Mouse (Mus musculus) ovary, postnatal 36 days (tissue): Measurements from ENCODE around the gene Adra1b.
A peak's percentile ranks its signal among the peaks of the same experiment; 100 is the strongest.

ENCODE experiments used
- DNase-seq: peaks from one replicate; pipeline ENCODE4 v3.0.0; 2022; ENCODE audit warnings: low spot score, mixed read lengths

The Adra1b gene

DNA sequence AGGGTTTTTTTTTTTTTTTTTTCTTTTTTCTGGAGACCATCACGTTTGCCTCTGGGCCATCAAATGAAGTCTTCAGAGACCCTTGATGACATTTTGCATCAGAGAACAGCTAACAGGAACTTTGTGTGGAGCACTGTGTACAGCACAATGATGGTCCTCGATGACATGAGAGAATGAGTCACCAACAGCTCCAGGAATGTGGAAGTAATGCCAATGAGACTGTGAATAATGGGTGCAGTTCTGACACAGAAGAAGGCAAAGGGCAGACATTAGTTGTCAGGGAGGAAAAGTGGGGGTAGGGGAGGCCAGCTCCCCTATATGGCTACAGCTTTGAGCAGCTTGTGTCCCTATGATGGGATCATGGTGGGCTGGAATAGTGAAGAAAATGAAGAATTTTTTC lies 5.7 kb downstream of the Adra1b start:
- DNase-seq, result no peak

DNA sequence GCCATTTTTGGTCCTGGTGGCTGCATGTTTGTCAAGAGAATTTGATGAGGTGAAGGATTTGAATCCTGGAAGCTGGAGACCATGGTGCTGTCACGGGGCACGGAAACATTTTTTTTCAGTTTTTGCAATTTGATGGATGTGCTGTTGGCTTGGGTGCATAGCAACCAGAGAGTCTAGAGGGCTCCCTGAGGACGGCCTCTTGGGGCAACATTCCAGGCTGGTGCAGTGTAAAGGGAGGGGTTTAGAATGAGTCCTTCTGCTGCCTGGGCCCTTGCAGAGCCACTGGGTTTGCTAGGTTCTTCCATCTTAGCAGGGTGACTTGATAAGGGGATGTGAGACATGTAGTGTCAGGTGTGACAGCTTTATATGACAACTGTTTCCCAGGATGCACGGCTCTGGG lies 8.5 kb downstream of the Adra1b start:
- no peak for DNase-seq

DNA sequence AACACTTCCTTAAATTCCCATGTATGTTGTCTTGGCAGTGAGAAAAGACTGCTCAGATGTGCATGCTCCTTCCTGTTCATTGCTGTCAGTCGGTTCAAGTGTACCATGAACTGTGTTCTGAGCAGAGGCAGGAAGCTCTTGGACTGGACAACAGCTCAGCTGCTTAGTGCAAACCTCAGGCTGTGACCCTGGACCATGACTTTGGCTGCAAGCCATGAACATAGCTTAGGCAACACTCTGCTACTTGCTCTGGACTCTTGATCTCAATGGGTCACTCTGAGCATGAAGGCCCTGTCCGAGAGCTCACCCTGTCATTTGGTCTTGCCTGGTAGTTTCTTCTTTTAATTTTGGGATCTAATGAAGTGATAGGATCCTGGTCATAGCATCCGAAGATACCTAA lies 9.6 kb downstream of the Adra1b start:
- peak; percentile 15 for DNase-seq

DNA sequence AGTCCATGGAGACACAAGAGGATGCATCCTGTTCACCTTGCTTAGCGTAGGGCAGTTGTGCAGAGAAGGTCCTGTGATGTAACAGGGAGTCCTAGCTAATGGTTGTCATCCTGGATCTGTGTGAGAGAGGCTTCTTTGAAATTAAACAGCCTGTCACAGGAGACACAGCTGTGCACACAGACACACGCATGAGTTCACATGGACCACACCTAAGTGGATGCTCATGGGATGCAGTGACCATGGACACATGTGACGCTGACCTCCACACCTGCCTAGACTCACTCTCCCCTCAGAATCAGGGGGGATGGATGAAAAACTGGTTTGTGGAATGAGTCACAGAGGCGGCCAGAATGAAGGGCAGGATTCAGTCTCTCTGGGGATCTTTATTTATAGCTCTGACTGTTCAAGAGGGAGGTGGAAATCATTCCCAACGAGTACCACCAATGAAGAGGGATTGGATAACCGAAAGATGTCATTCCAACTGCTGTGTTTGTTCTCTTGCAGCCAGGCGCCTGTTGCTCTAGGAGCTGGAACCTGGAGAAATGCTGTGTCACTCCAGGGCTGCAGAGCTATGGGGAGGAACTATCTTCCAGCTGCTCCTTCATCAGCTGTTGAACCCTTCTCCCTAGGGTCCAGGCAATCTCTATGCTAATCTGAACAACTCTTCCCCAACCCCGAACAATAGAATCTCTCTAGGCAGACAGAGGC lies 11.6 kb downstream of the Adra1b start:
- no peak for DNase-seq

DNA sequence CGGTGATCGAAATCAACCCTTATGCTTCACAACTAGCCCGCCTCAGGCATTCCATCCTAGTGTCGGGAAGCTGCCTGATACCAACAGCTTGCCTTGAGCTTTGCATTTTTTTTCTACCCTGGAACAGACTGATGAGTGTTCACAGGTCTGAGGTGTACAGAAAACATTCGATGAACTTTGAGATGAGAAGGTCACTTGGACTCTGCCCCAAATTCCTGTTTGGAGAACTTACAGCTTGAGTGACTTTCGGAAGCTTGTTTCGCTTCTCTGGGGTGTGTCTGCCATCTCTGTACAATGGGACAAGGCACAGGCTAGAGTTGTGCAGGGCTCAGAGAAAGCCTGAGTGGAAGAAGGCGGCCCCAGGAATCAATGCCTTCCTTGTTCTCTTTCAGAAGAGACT lies 12.3 kb downstream of the Adra1b start:
- no peak for DNase-seq

DNA sequence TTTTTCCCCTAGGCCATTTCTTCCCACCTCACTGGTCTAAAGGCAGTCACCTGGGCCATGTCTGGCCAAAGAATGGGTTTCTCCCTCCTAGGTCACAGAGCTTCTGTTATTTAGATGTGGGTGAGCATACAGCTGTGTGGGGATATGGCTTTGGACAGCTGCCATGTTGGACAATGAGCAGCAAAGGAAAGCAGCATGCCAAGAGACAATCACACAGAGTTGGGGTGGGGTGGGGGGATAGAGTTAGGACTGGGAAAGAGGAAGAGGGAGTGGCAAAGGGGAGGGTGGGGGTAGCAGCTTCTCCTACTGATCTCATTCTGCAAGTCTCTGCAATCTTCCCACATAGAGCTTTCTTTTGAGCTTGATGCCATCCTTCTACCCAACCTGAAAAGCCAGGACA lies 13.4 kb downstream of the Adra1b start:
- no peak for DNase-seq

DNA sequence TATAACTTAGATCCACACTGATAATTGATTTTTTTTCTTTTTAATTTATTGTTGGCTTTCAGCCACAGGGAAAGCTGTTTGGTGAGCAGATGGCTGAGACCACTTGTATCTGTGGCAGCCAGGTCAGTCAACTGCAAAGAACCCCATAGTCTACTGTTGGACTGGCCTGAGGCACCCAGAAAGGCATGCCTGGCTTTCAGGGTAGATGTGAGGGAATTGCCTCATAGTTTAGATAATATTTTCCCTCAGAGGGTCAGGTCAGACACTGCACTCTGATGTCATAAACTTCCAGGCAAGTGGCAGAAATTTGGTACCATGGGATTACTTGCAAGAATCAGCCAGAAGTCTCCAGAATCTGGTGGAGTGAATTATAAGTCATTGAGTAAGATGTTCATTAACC lies 16.5 kb downstream of the Adra1b start:
- DNase-seq, result no peak

DNA sequence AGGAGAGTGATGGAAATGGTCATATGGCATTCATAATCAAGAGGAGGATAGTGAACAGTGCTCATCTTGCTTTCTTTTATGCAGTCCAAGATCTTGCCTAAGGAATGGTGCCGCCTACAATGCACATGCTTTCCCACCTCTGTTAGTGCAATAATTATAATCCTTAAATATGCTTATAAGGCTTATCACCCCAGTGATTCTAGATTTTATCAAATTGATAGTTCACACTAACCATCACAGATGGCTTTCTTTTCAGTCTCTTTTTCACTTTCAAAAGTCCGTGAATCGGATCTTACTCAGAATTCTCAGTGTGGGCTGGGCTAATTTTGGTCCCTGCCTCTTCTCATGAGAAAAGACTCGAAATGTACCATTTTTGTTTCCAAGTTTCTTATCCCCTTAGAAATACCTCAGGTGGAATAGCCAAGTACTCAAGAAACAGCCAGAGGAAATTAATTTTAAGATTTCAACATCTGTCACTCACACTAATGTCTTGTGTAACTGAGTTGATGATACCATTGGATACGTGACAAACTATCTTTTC lies 17.3 kb downstream of the Adra1b start:
- no peak for DNase-seq

DNA sequence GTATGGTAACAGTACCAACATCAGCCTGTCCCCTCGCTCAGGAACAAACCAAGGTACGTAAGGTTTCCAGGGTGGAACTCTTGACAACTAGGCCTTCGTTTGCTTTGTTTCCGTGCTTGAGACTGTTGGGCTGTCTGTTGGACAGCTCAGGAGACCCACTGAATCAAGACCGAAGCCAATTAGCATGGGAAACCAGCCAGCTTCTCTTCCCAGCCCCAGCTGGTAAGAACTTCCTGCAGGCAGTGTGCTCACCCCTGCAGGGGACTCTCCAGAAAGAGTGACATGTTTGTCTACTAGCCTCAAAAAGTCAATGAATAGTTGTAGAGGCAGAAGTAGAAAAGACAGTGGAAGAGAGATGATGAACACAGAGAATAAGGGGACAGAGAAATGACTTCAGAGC lies 23.8 kb downstream of the Adra1b start:
- DNase-seq, result no peak

DNA sequence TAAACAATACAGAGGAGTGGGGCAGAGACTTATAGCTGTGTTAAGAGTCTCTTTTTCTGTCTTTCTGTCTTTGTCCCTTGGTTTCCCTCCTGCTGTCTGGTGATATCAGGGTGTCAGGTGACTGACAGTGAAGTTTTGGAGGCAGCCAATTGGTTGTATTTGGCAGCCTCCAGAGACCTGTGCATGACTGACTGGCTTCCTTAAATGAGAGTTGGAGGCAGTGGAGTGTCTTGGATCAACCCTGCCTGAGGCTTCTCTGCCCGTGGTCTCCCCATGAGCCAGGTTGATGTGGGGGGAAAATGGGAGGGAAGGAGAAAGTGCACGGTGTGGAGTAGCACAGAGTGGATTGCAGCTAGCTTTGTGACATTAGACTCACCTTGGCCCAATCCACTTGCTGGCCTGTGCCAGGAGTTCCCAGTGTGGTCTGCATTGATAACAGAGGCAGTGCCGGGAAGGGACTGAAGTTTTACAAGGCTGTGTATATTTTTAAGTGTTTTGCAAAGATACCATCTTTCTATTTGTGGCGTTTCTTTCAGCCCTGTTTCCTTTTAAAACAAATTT lies 33.2 kb downstream of the Adra1b start:
- DNase-seq, result no peak

DNA sequence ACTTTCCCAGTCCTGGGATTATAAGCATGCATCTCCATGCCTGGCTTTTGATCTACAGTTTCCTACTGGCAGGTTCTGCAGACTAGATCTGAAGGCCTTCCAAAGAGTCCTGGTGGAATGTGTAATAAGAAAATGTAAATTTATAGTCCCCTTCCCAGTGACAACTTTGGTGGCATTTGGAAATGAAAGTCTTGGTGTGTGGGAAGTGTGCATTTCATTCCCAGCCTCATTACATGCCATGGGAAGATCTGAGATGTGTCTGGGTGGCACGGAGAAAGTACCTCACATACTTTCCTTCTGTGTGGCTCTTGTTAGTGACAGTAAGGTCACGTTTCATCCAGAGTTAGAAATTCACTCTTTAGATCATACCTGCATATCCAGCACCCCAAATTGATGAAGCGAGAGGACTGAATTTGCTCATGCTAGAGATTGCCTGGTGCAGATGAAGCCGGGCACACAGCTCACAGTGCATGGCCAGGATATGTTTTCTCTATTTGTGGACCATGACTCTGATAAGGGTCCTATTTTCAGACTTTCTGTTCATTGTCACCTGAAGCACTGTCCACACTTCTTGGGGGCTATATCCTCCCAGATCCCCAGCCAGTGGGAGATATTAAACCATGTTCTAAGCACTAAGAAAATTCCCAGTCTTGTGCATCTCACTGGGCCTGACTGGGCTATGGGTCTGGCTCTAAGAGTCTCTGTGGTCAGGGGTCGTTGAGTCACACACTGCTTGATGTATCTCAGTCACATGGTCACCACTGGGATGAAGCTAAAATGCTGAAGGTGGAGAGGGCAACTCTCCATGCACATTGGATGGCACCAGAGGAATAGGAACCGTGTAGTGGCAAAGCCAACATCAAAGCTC lies 35.5 kb downstream of the Adra1b start:
- DNase-seq, result no peak

DNA sequence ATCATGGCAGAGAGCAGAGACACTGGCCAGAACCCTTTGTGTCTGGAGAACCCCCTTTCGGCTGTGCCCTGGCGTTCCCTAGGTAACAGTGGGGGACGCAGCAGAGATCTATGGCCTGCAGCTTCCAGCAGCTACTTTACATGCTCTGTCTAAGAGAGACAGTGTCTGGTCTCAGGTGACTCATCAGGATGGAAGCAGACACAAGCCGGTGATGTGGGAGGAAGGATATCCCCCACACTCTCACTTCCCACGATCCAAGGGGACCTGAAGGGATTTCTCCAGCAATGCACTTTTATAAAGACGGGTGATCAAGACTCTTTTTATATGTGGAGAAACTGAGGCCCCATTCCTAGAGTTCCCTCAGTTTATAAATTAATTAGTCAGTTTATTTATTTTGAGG lies 48.0 kb downstream of the Adra1b start:
- no peak for DNase-seq

DNA sequence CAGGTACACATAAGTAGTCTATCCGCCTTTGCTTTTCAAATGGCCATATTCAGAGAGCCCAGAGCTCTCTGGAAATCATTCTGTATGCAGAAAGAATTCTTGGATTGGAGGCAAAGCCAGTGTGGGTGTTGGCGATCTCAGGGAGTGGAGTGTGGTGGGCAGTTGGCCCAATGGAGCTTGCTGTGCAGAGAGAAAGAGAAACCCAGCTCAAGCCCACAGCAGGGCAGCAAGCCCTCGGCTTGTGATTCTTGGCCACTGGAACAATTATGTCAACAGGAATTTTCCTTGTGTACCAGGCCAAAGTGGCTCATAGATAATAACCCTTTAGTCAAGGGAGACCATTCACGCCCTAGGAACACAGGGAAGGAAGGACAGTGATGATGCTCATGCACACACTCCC lies 53.0 kb downstream of the Adra1b start:
- DNase-seq, result no peak

DNA sequence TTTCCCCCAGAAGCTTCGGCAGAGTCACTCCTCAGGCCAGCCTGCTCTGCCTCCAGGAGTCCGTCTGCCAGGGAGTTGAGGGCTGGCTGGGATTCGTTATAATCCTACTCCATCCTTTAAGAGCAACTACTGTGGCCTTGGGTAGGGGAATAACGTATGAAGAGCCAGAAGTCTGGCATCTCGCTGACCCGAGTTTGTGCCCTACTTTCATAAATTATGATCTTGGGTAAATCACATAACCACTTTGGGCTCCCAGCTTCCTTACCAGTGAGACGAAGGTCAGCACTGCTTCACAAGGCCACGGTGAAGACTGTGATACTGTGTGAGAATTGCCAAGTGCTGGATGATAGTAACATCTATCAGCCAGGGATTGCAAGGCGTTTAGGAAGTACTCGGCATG lies 59.4 kb downstream of the Adra1b start:
- DNase-seq, result no peak

DNA sequence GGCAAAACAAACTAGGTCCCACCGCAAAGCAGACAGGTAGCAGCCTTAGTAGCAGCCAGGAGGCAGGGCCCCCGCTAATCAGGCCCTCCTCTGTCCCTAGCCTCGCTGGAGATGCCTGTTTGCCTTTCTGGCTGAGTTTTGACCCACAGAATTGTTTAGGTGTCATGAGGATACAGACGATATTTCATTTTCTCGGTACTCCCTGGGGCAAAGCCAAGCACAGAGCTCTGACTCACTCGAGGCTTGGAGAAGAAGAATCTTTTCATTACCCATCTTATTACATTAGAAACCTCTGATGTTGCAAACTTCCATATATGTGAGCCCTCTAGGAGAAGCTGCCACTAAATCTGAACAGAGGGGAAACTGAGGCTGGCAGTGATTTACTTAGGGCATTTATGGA lies 60.5 kb downstream of the Adra1b start:
- DNase-seq, result no peak

DNA sequence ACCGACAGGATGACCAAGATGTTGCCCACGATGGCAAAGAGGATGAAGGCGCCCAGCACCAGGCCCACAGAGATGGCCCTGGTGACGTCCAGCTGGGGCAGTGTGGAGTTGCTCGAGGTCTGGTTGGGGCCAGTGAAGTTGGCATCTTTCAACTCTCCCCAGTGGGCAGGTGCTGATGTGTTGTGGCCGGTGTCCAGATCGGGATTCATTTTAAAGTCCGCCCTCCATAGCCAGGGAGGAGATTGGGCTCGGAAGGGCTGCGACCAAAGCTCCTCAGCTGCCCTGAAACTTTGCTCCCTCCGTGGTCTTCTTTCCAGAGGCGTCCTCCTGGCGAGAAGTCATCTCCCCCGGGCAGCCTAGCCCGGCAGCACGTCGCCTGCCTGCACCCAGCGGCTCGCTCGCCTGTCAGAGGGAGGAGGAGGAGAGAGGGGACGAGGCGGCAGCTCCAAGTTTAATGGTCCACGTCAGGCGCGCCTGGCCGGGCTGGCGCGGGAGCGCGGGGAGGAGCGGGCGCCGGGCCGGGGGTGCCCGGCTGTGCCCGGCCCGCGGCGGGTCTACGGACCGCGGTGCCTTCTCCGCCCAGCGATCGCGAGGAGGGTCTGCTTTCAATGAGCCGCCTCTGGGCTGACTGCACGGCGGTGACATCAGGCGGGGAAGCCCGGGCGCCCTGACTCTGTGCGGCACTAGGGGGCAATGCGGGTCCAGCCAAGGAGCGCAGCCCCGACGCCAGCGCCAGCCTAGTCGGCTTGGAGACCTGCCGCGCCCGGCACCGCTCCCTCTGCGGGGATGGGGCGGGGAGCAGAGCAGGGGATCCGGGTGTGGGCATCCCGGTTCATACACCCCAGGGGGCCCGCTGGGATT lies 64.9 kb downstream of the Adra1b start:
- DNase-seq, result peak; percentile 82

DNA sequence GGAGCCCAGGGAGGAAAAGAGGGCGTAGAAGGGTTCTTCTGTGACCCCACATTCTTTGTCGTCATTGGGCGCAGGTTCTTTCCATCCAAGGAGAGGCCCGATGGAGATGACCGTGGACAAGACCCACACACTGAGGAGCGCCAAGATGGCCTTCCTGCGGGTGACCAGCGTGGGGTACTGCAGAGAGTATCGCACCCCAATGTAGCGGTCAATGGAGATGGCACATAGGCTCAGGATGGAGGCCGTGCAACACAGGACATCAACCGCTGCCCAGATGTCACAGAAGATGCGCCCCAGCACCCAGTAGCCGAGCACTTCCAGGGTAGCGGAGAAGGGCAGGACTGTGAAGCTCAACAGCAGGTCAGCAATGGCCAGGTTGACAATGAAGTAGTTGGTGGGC lies 65.6 kb downstream of the Adra1b start:
- no peak for DNase-seq

DNA sequence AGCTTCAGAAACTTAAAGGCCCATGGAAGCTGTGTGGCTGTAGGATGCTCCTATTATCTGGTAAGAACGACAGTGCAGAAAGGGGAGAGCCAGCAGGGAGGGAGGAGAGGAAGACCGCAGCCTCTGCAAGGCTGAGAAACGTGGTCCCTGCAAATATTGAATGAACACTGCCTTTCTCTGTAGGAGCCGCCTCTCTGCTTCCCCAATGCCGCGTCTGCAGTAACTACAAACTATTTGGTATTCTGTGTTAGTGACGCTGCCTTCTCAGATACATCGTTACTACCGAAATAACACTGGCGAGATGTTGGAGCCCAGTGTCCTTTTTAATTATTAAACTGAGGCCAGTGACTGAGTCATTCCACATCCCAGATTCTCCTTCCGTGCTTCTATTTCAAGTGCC lies 66.5 kb downstream of the Adra1b start:
- no peak for DNase-seq

DNA sequence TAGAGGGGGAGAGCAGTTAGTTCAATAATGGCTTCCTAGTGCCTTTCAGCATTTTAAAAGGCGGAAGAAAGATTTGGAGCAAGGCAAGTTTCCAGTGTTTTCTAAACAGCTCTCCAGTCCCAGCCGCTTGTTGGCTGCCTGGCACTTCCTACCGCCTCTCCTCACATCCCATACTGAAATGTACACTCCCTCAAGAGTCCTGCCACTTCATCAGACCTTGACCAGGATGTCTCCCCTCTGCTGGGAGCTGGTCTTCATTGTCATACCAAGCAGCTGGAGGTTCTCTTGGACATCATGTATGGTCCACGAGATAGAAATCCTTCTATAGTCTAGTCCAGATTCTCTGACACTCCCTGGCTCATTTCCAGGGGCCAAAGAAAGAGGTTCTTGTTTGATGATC lies 69.5 kb downstream of the Adra1b start:
- no peak for DNase-seq

DNA sequence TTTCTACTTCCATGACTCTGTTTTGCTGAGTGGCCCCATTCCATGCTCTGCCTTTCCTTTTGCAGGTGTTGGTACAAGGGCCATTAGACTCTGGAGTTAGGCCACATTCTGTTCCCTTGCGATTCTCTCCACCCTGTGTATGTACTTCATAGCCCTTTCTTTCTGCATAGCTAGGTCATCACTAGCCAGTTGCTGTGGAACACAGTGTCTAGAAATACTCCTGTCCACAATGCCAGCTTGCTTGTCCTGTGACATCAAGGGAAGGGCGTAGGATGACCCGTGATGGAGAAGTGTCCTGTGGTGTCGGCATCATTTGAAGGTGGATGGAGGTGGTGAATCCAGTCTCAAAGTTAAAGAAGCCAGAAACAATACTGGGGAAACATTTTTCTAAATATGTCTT lies 74.2 kb downstream of the Adra1b start:
- DNase-seq, result no peak

DNA sequence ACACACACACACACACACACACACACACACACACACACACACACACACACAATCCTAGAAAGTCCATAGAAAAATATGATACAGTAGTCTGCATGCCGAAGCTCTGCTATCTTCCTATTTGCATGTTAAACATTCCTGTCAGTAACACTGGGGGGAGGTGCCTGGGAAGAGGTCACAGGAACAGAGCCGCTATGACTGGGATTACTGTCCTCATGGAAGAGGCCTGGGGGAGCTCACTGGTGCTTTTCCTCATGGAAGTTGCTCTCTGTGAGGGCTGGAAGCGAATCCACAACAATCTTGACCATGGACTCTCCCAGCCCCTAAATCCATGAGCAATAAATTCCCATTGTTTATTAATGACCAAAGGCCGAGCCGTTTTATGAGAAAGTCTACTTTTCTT lies 77.7 kb downstream of the Adra1b start:
- no peak for DNase-seq
